Mouse (Mus musculus) forebrain, embryonic 14.5 days (tissue): ENCODE results near the gene Wrb. TPM values are rescaled to one million over a fixed set of nuclear protein-coding genes. Genes with fewer than 3 reads are reported as not detected.
"Not testable (repeated sequence)": the region's sequence is repeated elsewhere in the genome, so short reads cannot be mapped to it uniquely, and the experiment has no call there.

Experiments used
- ATAC-seq: fragments of 200-750 bp; cut with Nextera tagmentation; 2 replicates; pipeline ENCODE4 v1.8.0; 2017; ENCODE audit warnings: mild to moderate bottlenecking, moderate library complexity
- DNase-seq: peaks from one replicate; pipeline ENCODE4 v3.0.0-alpha.2; 2015; ENCODE audit warnings: low spot score
- H3K27ac ChIP-seq: fragments of 300-500 bp; sonication (generic); 2 replicates; pipeline ENCODE4 v1.5.1; 2014; ENCODE audit warnings: low read depth, mild to moderate bottlenecking, control low read depth, low read length, moderate library complexity
- H3K27me3 ChIP-seq: fragments of 300-500 bp; sonication (generic); replicated peaks from 2 replicates; pipeline ENCODE4 v1.6.1; 2014; ENCODE audit warnings: low read length, control low read depth, mixed read lengths; ENCODE audit not compliant: control insufficient read depth, insufficient read depth
- H3K36me3 ChIP-seq: fragments of 300-500 bp; sonication (generic); 2 replicates; pipeline ENCODE4 v1.6.1; 2014; ENCODE audit warnings: low read length, control low read depth; ENCODE audit not compliant: control insufficient read depth, insufficient read depth
- H3K4me1 ChIP-seq: fragments of 300-500 bp; sonication (generic); 2 replicates; pipeline ENCODE4 v1.6.1; 2014; ENCODE audit warnings: antibody characterized with exemption, low read length, control low read depth; ENCODE audit not compliant: control insufficient read depth, insufficient read depth
- H3K4me2 ChIP-seq: fragments of 300-500 bp; sonication (generic); 2 replicates; pipeline ENCODE4 v1.6.1; 2014; ENCODE audit warnings: mild to moderate bottlenecking, control low read depth, low read length
- H3K4me3 ChIP-seq: fragments of 300-500 bp; sonication (generic); 2 replicates; pipeline ENCODE4 v1.5.1; 2014; ENCODE audit warnings: low read depth, low read length, control low read depth
- H3K9ac ChIP-seq: fragments of 300-500 bp; sonication (generic); 2 replicates; pipeline ENCODE4 v1.6.1; 2014; ENCODE audit warnings: mild to moderate bottlenecking, low read length, control low read depth, moderate library complexity
- H3K9me3 ChIP-seq: fragments of 300-500 bp; sonication (generic); replicated peaks from 2 replicates; pipeline ENCODE4 v1.6.1; 2016; ENCODE audit warnings: low read length, control low read depth, mixed read lengths; ENCODE audit not compliant: control insufficient read depth
- WGBS: fragments of 180-500 bp; shearing (Covaris S2); extraction: QIAGEN DNeasy Blood & Tissue Kit; methylation state at CpG from one replicate; pipeline ENCODE4 v1.1.7; 2014; 5-methylcytosine and 5-hydroxymethylcytosine counted together
- polyA plus RNA-seq: library from polyadenylated mRNA; unstranded; fragments of >200 nt; fragmentation: Nextera tagmentation; extraction: Ambion mirVana; gene quantifications from 2 replicates; pipeline ENCODE4 v1.2.1, GENCODE M21; 2014

The Wrb gene
- polyA plus RNA-seq, 1 experiment from 2014 or later, result 188 TPM

DNA sequence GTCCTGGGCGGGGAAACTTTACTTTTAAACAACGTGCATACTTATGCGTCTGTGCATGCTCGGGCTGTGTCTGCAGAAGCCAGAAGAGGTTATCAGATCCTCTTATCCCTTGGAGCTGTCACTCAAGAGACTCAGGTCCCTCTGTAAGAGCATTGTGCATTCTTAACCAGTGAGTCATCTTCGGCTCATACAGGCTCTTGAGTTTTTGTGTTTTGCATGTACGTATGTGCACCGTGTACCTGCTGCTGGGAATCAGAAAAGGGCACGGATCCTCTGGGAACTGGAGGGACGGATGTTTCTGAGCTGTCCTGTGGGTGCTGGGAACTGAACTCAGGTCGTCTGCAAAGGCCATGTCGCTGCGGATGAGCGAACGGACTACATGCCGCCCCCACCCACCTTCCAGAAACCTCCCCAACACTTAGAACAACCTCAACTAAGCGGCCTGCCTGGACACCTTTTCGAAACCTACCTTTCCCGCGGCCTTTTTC is 18.5 kb upstream of the Wrb start:
- H3K9me3 ChIP-seq, result no peaks in the 10 kb centered on the region
- H3K4me1 ChIP-seq, result peaks cover 20% of the 10 kb centered on the region
- ATAC-seq, result no peak
- H3K27me3 ChIP-seq, result no peaks in the 10 kb centered on the region
- 4% methylated on average over 19 of the region's 19 CpGs for WGBS
- peaks cover 44% of the 10 kb centered on the region for H3K36me3 ChIP-seq
- H3K4me2 ChIP-seq, result peak overlapping the region; percentile 93
- peak overlapping the region; percentile 97 for H3K9ac ChIP-seq
- peak overlapping the region; percentile 96 for H3K4me3 ChIP-seq
- peak; percentile 25 for DNase-seq
- peak overlapping the region; percentile 96 for H3K27ac ChIP-seq

GRCm38 (mm10) chr16:96127288-96127656 is 17.9 kb upstream of the Wrb start:
- WGBS, result under 1% methylated on average over 33 of the region's 52 CpGs
- DNase-seq, result no peak

GRCm38 (mm10) chr16:96127657-96128344 is 17.4 kb upstream of the Wrb start, which contains the start of gene Hmgn1:
Gene Hmgn1 (minus strand): TSS chr16:96127729.
- peak within 1 kb of the TSS; percentile 96 for H3K27ac ChIP-seq
- peaks cover 36% of the 10 kb centered on the region for H3K36me3 ChIP-seq
- H3K4me2 ChIP-seq, result peak within 1 kb of the TSS; percentile 93
- H3K9me3 ChIP-seq, result no peaks in the 10 kb centered on the region
- H3K9ac ChIP-seq, result peak within 1 kb of the TSS; percentile 97
- under 1% methylated on average over 65 of the region's 72 CpGs for WGBS
- peaks cover 20% of the 10 kb centered on the region for H3K4me1 ChIP-seq
- H3K4me3 ChIP-seq, result peak within 1 kb of the TSS; percentile 96
- H3K27me3 ChIP-seq, result no peaks in the 10 kb centered on the region
- peak; percentile 98 for DNase-seq
- ATAC-seq, result peak; percentile 98

More at GRCm38 (mm10) chr16:96127288-96127656, 17.9 kb upstream of the Wrb start:
- peak; percentile 76 for ATAC-seq
- Histone ChIP-seq H3K27me3 (no peaks in the 10 kb centered on the region), H3K9me3 (no peaks in the 10 kb centered on the region), H3K36me3 (peaks cover 42% of the 10 kb centered on the region), H3K4me3 (peak overlapping the region; percentile 96), H3K4me1 (peaks cover 20% of the 10 kb centered on the region), H3K27ac (peak overlapping the region; percentile 96), H3K9ac (peak overlapping the region; percentile 97), H3K4me2 (peak overlapping the region; percentile 93)

DNA sequence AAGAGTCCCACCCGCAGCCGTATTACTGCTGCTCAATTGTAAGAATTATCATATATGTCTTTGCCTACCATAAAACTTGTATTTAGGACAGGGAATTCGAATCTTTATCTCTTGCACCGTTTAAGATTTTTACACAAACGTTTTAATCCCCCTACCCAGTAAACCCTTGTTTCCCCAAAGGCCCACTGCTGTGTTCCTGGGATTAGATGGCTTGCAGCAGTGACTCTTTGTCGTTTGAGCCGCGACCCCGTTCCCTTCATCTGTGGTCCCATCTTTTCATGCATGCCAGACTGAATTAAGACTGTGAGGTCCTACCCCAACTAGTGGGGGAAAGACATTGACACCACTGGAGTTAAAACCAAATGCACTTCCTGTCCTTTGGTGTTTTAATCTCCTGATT is 16.7 kb upstream of the Wrb start:
- Histone ChIP-seq H3K9me3 (no peaks in the 10 kb centered on the region), H3K4me1 (peaks cover 20% of the 10 kb centered on the region), H3K4me2 (peak overlapping the region; percentile 71), H3K9ac (peak overlapping the region; percentile 97), H3K36me3 (peaks cover 30% of the 10 kb centered on the region), H3K4me3 (peak overlapping the region; percentile 96), H3K27ac (peak overlapping the region; percentile 96), H3K27me3 (no peaks in the 10 kb centered on the region)
- WGBS, result 3% methylated on average over 9 of the region's 9 CpGs
- ATAC-seq, result no peak
- peak; percentile 14 for DNase-seq

DNA sequence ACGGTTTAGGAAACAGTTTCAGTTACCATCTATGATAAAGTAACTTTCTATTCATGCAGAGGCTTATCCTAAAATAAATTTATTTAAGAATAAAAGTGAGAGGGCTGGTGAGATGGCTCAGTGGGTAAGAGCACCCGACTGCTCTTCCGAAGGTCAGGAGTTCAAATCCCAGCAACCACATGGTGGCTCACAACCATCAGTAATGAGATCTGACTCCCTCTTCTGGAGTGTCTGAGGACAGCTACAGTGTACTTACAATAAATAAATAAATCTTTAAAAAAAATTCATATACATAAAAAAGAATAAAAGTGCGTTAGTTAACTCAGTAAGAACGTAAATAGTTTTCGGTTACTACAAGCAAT is 478 bp upstream of the Wrb start:
- DNase-seq, H3K4me3 ChIP-seq, H3K27me3 ChIP-seq, H3K36me3 ChIP-seq, H3K9me3 ChIP-seq, H3K27ac ChIP-seq, H3K4me1 ChIP-seq, H3K9ac ChIP-seq: not testable (repeated sequence)
- H3K4me2 ChIP-seq, result 0 out of 2 replicates have a peak overlapping the region, but pooled peaks have one; percentile 16
- ATAC-seq, result peak; percentile 37
- WGBS, result 33% methylated on average over 6 of the region's 6 CpGs

DNA sequence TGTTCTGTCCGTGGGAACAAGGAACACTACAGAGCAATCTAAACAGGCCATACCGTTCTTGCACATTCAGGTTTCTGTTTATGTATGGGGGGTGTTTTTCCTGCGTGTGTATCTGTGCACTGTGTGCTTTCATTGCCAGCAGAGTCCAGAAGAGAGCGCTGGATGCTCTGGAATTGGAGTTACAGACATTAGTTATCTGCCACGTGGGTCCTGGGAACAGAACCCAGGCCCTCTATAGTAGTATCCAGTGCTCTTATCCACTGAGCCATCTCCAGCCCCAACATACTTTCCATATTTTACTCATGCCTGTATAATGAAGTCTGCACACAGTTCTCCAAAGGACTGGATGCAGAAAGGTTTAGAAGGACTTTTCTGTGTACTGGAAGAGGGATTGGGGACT is 607 bp downstream of the Wrb start:
- ATAC-seq, result peak; percentile 32; the same call in 1 of the 2 replicates
- peak overlapping the region; percentile 80 for H3K4me3 ChIP-seq
- H3K36me3 ChIP-seq, result 0 out of 2 replicates have a peak, but pooled peaks cover 5% of the 10 kb centered on the region
- peak overlapping the region; percentile 69 for H3K27ac ChIP-seq
- H3K4me1 ChIP-seq, result peaks cover 9% of the 10 kb centered on the region
- H3K9me3 ChIP-seq, result no peaks in the 10 kb centered on the region
- peak overlapping the region; percentile 80 for H3K9ac ChIP-seq
- no peaks in the 10 kb centered on the region for H3K27me3 ChIP-seq
- WGBS, result 2% methylated on average over 5 of the region's 5 CpGs
- H3K4me2 ChIP-seq, result peak overlapping the region; percentile 77
- no peak for DNase-seq

DNA sequence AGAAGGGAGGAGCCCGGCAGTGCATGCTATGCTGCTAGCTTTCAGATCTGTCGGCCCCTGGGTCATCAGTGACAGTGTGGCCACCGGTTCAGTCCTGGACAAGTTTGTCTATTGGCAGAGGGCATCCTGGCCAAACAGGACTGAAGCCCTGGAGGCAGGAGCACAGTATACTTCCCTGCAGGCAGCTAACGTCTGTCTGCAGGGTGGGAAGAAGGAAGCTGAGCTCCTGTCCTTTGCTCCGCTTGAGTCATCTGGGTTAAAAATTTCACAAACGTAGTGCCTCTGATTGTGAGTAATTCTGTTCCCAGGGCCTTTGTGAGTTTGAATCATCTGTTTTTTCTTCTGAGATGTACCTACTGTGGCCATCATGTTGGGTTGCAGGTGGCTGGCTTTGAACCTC is 3.6 kb downstream of the Wrb start:
- DNase-seq, result no peak
- H3K36me3 ChIP-seq, result peaks cover 22% of the 10 kb centered on the region
- no peak overlapping the region for H3K9ac ChIP-seq
- no peaks in the 10 kb centered on the region for H3K27me3 ChIP-seq
- H3K4me1 ChIP-seq, result peaks cover 9% of the 10 kb centered on the region
- no peaks in the 10 kb centered on the region for H3K9me3 ChIP-seq
- no peak overlapping the region for H3K27ac ChIP-seq
- H3K4me3 ChIP-seq, result no peak overlapping the region
- no peak for ATAC-seq
- H3K4me2 ChIP-seq, result no peak overlapping the region
- 86% methylated on average over 6 of the region's 6 CpGs for WGBS

DNA sequence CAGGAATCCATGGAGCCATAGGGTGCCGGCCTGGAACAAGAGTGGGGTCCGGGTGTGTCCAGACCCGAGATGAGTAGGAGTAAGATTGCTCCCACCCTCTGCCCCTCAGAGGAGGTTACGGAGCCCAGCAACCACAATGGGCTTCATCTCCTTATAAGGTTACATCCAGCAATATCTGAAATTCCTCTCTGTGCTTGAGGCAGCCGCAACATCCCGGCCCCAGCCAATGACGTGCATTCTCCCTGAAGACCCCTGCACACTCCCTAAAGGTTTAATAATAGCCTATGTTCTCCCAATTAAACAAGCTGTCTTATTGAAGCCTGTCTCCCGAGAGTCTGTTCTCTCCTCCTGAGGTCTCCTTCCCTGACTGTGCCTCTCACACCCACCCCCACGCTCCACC is 4.1 kb downstream of the Wrb start:
- H3K9ac ChIP-seq, result no peak overlapping the region
- WGBS, result 75% methylated on average over 9 of the region's 9 CpGs
- ATAC-seq, result no peak

GRCm38 (mm10) chr16:96150995-96151394 is 5.8 kb downstream of the Wrb start:
- ATAC-seq (no peak), DNase-seq (no peak)
- H3K9ac ChIP-seq, result no peak overlapping the region
- WGBS, result 84% methylated on average over 4 of the region's 4 CpGs
- no peaks in the 10 kb centered on the region for H3K9me3 ChIP-seq
- H3K4me1 ChIP-seq, result peaks cover 7% of the 10 kb centered on the region
- H3K27ac ChIP-seq, result no peak overlapping the region
- H3K36me3 ChIP-seq, result peaks cover 37% of the 10 kb centered on the region
- no peaks in the 10 kb centered on the region for H3K27me3 ChIP-seq
- H3K4me2 ChIP-seq, result no peak overlapping the region
- no peak overlapping the region for H3K4me3 ChIP-seq

More for the DNA sequence above, 4.1 kb downstream of the Wrb start:
- Histone ChIP-seq H3K27ac (no peak overlapping the region), H3K4me2 (no peak overlapping the region), H3K4me3 (no peak overlapping the region), H3K36me3 (peaks cover 26% of the 10 kb centered on the region), H3K27me3 (no peaks in the 10 kb centered on the region), H3K4me1 (peaks cover 9% of the 10 kb centered on the region), H3K9me3 (no peaks in the 10 kb centered on the region)
- no peak for DNase-seq
